Mouse (Mus musculus) left cerebral cortex, adult 18-20 months (tissue): Measurements from ENCODE around the gene 6430548M08Rik. TPM values are rescaled to one million over a fixed set of nuclear protein-coding genes. Genes with fewer than 3 reads are reported as not detected.

Source experiments
- DNase-seq, 2 experiments: peaks; one replicate each; pipeline ENCODE4 v3.0.0; 2021 to 2022; ENCODE audit warnings: low spot score in 2 of 2, mixed read lengths in 1 of 2
- long read RNA-seq, 2 experiments: library from polyadenylated mRNA; stranded (forward); transcript quantifications; one replicate each; pipeline ENCODE4 v2.0.0; 2021
- total RNA-seq, 2 experiments: library from RNA; stranded (reverse); gene quantifications; 2 replicates each; pipeline ENCODE4 v1.2.3; 2021

Gene 6430548M08Rik
- total RNA-seq: 100 to 1,000 TPM; 247 to 294 TPM
- long read RNA-seq, experiment 1, full-length matches to known transcripts: 130 of 227 reads
- long read RNA-seq, experiment 1, partial matches to known transcripts: 48 of 227 reads
- long read RNA-seq, experiment 1, other reads (novel, unspliced or antisense): 49 of 227 reads
- long read RNA-seq, experiment 2, full-length matches to known transcripts: 54 of 135 reads
- long read RNA-seq, experiment 2, partial matches to known transcripts: 73 of 135 reads
- long read RNA-seq, experiment 2, other reads (novel, unspliced or antisense): 8 of 135 reads

GRCm38 (mm10) chr8:120113758-120114255 is at the start of gene 6430548M08Rik:
Gene 6430548M08Rik (plus strand): TSS chr8:120114152.
- peak; percentile 100 for DNase-seq

- no peak for DNase-seq
Observed at GRCm38 (mm10) chr8:120065611-120066010, 48.3 kb upstream of the 6430548M08Rik start.

- no peak for DNase-seq
Observed at GRCm38 (mm10) chr8:120066226-120066625, 47.7 kb upstream of the 6430548M08Rik start.

- DNase-seq: no peak
Observed at GRCm38 (mm10) chr8:120067936-120068668, 45.9 kb upstream of the 6430548M08Rik start.

GRCm38 (mm10) chr8:120071684-120072083 is 42.3 kb upstream of the 6430548M08Rik start:
- DNase-seq: peak; percentile 70 to 83

- no peak for DNase-seq
Observed at GRCm38 (mm10) chr8:120072259-120072658, 41.7 kb upstream of the 6430548M08Rik start.

- DNase-seq: no peak
Observed at GRCm38 (mm10) chr8:120072827-120073226, 41.1 kb upstream of the 6430548M08Rik start.

GRCm38 (mm10) chr8:120074516-120074915 is 39.4 kb upstream of the 6430548M08Rik start:
- DNase-seq: no peak

GRCm38 (mm10) chr8:120075347-120075746 is 38.6 kb upstream of the 6430548M08Rik start:
- DNase-seq: no peak

- peak; percentile 80 to 85 for DNase-seq
Observed at GRCm38 (mm10) chr8:120078080-120078479, 35.9 kb upstream of the 6430548M08Rik start.

- DNase-seq: no peak
Observed at GRCm38 (mm10) chr8:120079361-120079760, 34.6 kb upstream of the 6430548M08Rik start.

- DNase-seq: no peak
Observed at GRCm38 (mm10) chr8:120083261-120083660, 30.7 kb upstream of the 6430548M08Rik start.

- DNase-seq: peak in 1 of 2 experiments; percentile 21
Observed at GRCm38 (mm10) chr8:120084783-120085182, 29.2 kb upstream of the 6430548M08Rik start.

- DNase-seq: no peak
Observed at GRCm38 (mm10) chr8:120089511-120089910, 24.4 kb upstream of the 6430548M08Rik start.

GRCm38 (mm10) chr8:120091032-120091431 is 22.9 kb upstream of the 6430548M08Rik start:
- DNase-seq: no peak

- no peak for DNase-seq
Observed at GRCm38 (mm10) chr8:120093103-120093502, 20.8 kb upstream of the 6430548M08Rik start.

GRCm38 (mm10) chr8:120094801-120095200 is 19.2 kb upstream of the 6430548M08Rik start:
- DNase-seq: no peak

- no peak for DNase-seq
Observed at GRCm38 (mm10) chr8:120096486-120096885, 17.5 kb upstream of the 6430548M08Rik start.

- no peak for DNase-seq
Observed at GRCm38 (mm10) chr8:120100388-120101067, 13.4 kb upstream of the 6430548M08Rik start.

GRCm38 (mm10) chr8:120101068-120101972 is 12.6 kb upstream of the 6430548M08Rik start, which contains the start of gene Zdhhc7:
Gene Zdhhc7 (minus strand): TSS chr8:120101482.
- DNase-seq: peak; percentile 84 to 87
